8 mouse cellular contexts compared by ENCODE assay signal in the genomic region with DNA sequence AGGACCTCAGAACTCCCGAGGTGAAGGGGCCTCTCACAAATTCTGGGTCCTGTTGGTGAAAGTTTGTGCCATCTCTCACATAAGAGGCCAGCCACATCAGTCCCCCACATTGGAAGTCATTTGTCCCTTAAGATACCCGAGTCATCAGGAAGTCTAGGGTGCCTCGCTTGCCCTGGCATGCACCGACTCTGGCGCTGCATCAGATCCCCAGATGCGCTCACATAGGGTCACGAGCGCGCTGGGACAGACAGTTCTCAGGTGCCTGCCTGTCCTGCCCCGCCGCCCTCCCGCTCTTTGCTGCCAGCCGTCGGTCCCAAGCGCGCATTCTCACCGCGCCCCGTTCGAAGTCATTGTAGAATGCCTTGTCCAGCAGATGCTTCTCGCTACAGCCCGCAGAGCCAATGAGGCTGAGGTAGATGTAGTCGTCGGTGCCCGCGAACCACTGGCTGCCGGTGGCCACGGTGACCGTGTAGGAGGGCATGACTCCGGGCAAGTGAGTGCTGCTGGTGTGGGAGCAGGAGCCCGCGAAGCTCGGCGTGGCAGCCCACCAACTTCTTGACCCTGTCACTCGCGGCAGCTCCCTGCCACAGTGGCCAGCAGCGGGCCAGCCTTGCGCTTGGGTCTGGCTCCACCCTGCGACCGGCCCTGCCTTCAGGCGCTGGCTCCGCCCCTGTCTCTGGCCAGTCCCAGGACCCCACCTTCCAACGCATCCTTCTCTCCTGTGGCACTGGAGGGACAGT. TPM values are rescaled to one million over a fixed set of nuclear protein-coding genes. Genes with fewer than 3 reads are reported as not detected.
DNase-seq lines count a peak whose midpoint lies in the region; ATAC-seq lines count a peak whose summit lies in the region.

A gene (minus strand): TSS at position 635 of the 740 bp plus-strand sequence.

- H3K4me1 ChIP-seq in embryonic facial prominence, embryonic 10.5 days, result peaks cover 8% of the 10 kb centered on the region
- H3K4me1 ChIP-seq in kidney, embryonic 15.5 days, result peaks cover 8% of the 10 kb centered on the region
- H3K4me1 ChIP-seq in stomach, embryonic 16.5 days (ENCODE audit: control insufficient read depth, insufficient read depth, low read length), result peaks cover 6% of the 10 kb centered on the region; the same call in 1 of the 2 replicates

- H3K27me3 ChIP-seq in embryonic facial prominence, embryonic 10.5 days (replicated peaks; ENCODE audit: low read depth, poor library complexity, severe bottlenecking), result peaks cover 47% of the 10 kb centered on the region
- peaks cover 46% of the 10 kb centered on the region for H3K27me3 ChIP-seq in kidney, embryonic 15.5 days
- peaks cover 25% of the 10 kb centered on the region for H3K27me3 ChIP-seq in stomach, embryonic 16.5 days (ENCODE audit: control insufficient read depth, insufficient read depth, low read length)

- H3K9me3 ChIP-seq in embryonic facial prominence, embryonic 10.5 days, result no peaks in the 10 kb centered on the region
- H3K9me3 ChIP-seq in kidney, embryonic 15.5 days (replicated peaks), result no peaks in the 10 kb centered on the region
- no peaks in the 10 kb centered on the region for H3K9me3 ChIP-seq in stomach, embryonic 16.5 days (replicated peaks; ENCODE audit: control insufficient read depth, low read length)

- peak within 1 kb of the TSS; percentile 61 for H3K4me3 ChIP-seq in embryonic facial prominence, embryonic 10.5 days
- peak within 1 kb of the TSS; percentile 42 for H3K4me3 ChIP-seq in kidney, embryonic 15.5 days (replicated peaks)
- H3K4me3 ChIP-seq in stomach, embryonic 16.5 days (replicated peaks; ENCODE audit: low read length), result peak within 1 kb of the TSS; percentile 40

- ATAC-seq in kidney, embryonic 15.5 days (replicated peaks; ENCODE audit: low FRiP score), result peak; percentile 84
- ATAC-seq in stomach, embryonic 16.5 days (ENCODE audit: insufficient read depth, low FRiP score), result peak; percentile 62; the same call in 1 of the 2 replicates

- H3K27ac ChIP-seq in embryonic facial prominence, embryonic 10.5 days (replicated peaks), result no peak within 1 kb of the TSS; the same call in 1 of the 2 replicates
- no peak within 1 kb of the TSS for H3K27ac ChIP-seq in kidney, embryonic 15.5 days
- H3K27ac ChIP-seq in stomach, embryonic 16.5 days (ENCODE audit: low read length), result no peak within 1 kb of the TSS

- no peak within 1 kb of the TSS for H3K9ac ChIP-seq in kidney, embryonic 15.5 days
- H3K9ac ChIP-seq in stomach, embryonic 16.5 days (ENCODE audit: low read length), result no peak within 1 kb of the TSS; the same call in 1 of the 2 replicates

- 2% methylated on average over 43 of the region's 43 CpGs for WGBS in embryonic facial prominence, embryonic 10.5 days
- WGBS in kidney, embryonic 15.5 days, result 2% methylated on average over 43 of the region's 43 CpGs
- 2% methylated on average over 43 of the region's 43 CpGs for WGBS in stomach, embryonic 16.5 days

- no peaks in the 10 kb centered on the region for H3K36me3 ChIP-seq in embryonic facial prominence, embryonic 10.5 days (replicated peaks)
- no peaks in the 10 kb centered on the region for H3K36me3 ChIP-seq in kidney, embryonic 15.5 days
- no peaks in the 10 kb centered on the region for H3K36me3 ChIP-seq in stomach, embryonic 16.5 days (ENCODE audit: control insufficient read depth, insufficient read depth, low read length)

- DNase-seq in layer of hippocampus, adult 9-11 months, result peak; percentile 29
- DNase-seq in layer of hippocampus, adult 18-20 months (ENCODE audit: low spot score in 2 of 2), result no peak
- DNase-seq in embryonic facial prominence, embryonic 10.5 days (ENCODE audit: low spot score), result peak; percentile 55
- DNase-seq in heart, adult 8-10 months (ENCODE audit: low spot score), result no peak
- peak; percentile 44 for DNase-seq in lung, postnatal 36 days
- DNase-seq in right cerebral cortex, postnatal 4 days, result no peak

- H3K4me2 ChIP-seq in kidney, embryonic 15.5 days, result peak within 1 kb of the TSS; percentile 69
- H3K4me2 ChIP-seq in stomach, embryonic 16.5 days (ENCODE audit: low read depth, low read length), result peak within 1 kb of the TSS; percentile 61

RNA-seq across cellular contexts. Expression of the gene that starts here (rescaled TPM):
- 1 to 10 TPM; 1.1 to 1.5 TPM for total RNA-seq in layer of hippocampus, adult 18-20 months (2021)
- 0.68 and 0.93 TPM in 2 replicates for polyA plus RNA-seq in embryonic facial prominence, embryonic 10.5 days (2016; fragmentation: Nextera tagmentation; extraction: Ambion mirVana)
- total RNA-seq in heart, adult 8-10 months (2022), result 10 to 100 TPM; 10.2 to 18.7 (median 14.2) TPM
- polyA plus RNA-seq in kidney, embryonic 15.5 days (2015; fragmentation: Nextera tagmentation; extraction: Ambion mirVana), result 0.67 and 0.92 TPM in 2 replicates
- 3.4 and 3.9 TPM in 2 replicates for polyA plus RNA-seq in stomach, embryonic 16.5 days (2015; fragmentation: Nextera tagmentation; extraction: Ambion mirVana)

Comparison
In these comparisons a context has a peak if more than half of its experiments do, and no peak if none do; other contexts are left out.
1. RNA of the gene that starts here (total RNA-seq): 10.2 to 18.7 TPM in heart, adult 8-10 months; 1.1 to 1.5 TPM in layer of hippocampus, adult 18-20 months; every median in the first group is over 4 times any median in the second.
2. DNase-seq: peak in layer of hippocampus, adult 9-11 months (single experiment) and lung, postnatal 36 days (single experiment); none in layer of hippocampus, adult 18-20 months (0 of 2), heart, adult 8-10 months (single experiment) and right cerebral cortex, postnatal 4 days (single experiment).
3. Peak in DNase-seq and H3K4me3 ChIP-seq in embryonic facial prominence, embryonic 10.5 days; RNA of the gene not detected or under 1 TPM.
4. Peak in ATAC-seq, H3K4me3 ChIP-seq and H3K4me2 ChIP-seq in kidney, embryonic 15.5 days; RNA of the gene not detected or under 1 TPM.
5. Peak in every context shown above with its lines, with median percentiles within 50 percentile points of each other: H3K4me3 ChIP-seq.